Mouse (Mus musculus): ENCODE results near the gene Srebf1.

Gene Srebf1

GRCm38 (mm10) chr11:60202710-60203638 lies 19.4 kb downstream of the Srebf1 start:
- DNase-seq, result no peak

DNA sequence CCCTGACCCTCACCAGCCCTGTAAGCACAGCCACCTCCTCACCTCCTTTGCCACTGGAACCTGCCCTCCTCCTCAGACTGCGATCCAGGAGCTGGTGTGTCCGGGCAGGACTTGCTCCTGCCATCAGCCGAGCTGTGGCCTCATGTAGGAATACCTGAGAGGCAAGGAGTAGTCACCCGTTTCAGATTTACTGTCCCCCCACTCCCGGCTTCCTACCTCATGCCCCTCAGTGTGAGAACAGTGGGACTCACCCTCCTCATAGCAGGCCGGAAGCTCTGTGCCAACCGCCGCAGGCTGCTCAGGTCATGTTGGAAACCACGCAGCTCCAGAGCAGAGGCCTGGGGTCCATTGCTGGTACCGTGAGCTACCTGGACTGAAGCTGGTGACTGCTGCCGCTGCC lies 22.0 kb downstream of the Srebf1 start:
- no peak for DNase-seq

DNA sequence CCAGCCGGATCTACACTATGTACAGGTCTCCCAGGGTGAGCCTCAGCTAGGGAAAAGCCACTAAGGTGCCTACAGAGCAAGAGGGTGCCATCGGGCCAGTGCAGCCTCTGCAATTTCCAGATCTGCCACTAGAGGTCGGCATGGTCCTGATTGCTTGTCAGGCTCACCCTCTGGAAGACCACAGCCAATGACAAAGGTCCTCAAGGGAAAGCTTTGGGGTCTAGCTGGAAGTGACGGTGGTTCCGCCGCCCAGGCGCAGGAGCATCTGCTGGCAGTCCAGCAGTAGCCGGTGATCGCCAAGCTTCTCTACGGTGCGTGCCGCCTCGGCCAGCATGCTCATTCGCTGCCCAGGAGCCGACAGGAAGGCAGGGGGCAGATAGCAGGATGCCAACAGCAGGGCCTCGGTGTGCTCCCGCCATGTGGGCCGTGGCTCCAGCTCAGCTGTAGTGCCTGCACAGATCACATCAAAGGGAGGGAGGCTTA lies 22.6 kb downstream of the Srebf1 start:
- DNase-seq, result peak; percentile 87

- DNase-seq, result no peak
Measured at GRCm38 (mm10) chr11:60198651-60199050, 23.7 kb downstream of the Srebf1 start.

DNA sequence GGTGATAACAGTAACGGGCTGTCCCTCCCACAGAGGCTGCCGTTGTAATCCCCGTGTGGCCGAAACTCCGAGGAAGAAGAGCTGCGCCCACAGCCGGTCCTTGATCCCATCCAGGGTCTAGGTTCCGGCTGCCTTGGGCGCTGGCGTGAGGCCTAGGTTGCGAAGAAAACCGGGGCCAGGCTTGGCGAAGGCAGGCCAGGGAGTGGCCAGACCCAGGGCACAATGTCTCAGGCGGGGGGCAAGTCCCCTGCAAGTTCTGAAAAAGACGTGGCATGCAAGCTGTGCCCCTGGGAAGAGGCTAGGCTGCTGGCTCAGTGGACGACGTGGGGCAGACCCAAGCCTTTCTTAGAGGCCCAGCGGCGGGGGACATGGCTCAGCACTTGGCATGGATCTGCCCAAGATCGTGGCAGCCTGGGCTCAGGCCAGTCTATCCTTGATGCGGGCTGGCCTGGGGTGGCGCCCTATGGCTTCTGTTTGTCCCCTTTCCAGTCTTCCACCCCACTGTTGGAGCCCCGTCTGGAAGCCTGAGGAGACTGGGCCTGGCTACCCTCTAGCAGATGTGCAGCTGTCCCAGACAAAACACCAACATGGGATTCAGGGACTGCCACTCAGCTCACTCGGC lies 24.3 kb downstream of the Srebf1 start:
- DNase-seq, result no peak

- DNase-seq, result no peak
Measured at GRCm38 (mm10) chr11:60196344-60196743, 26.0 kb downstream of the Srebf1 start.

DNA sequence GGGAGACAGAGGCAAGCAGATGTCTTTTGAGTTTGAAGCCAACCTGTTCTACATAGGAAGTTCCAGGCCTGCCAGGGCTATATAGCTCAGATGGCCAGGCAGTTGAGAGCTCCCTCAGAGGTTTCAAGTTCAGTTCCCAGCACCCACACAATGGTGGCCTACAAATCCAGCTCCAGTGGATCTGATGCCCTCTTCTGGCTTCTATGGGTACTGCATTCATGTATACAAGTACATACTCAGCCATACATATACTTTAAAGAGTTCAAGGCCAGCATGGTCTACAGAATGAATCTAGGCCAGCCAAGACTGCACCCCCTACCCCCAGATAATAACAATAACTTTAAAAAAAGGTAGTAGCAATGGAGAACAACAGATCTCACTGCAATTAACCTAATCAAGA lies 27.3 kb downstream of the Srebf1 start:
- no peak for DNase-seq

DNA sequence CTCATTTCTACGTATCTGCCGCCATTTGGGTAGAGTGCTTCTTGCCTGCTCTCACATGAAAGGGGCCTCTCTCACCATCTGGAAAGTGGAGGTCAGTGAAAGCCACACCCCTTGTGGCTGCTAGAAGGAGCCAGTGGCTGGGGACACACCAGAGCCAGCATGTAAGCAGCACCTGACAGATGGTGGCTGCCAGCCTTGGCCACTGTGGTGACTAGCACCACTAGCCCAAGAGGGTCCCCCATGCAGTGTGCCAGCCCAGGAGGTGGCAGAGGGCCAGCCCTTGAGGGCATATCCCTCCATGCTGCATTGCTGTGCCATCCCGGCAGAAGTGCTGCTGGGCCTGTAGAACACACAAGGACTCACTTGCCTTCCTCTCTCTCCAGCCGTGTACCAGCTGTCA lies 28.8 kb downstream of the Srebf1 start:
- DNase-seq, result no peak

DNA sequence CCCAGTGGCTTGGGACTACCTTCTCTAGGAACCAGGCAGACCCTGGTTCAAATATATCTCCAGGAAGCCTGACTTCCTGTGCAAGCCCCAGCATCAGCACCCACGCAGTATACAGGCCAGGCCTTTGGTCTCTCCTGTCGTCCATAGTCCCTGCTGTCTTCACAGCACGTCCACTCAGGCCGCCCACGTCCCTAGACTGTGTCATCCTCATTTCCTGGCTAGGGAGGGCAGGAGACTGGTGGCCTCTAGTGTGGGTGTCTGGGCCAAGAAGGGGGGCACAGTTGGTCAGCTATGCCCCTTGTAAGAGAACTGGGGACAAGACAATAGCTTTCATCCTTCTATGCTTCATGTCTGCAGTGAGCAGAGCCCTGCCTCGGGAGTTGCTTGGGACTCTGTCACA lies 29.8 kb downstream of the Srebf1 start:
- no peak for DNase-seq

- DNase-seq, result no peak
Measured at GRCm38 (mm10) chr11:60190055-60190641, 32.2 kb downstream of the Srebf1 start.

DNA sequence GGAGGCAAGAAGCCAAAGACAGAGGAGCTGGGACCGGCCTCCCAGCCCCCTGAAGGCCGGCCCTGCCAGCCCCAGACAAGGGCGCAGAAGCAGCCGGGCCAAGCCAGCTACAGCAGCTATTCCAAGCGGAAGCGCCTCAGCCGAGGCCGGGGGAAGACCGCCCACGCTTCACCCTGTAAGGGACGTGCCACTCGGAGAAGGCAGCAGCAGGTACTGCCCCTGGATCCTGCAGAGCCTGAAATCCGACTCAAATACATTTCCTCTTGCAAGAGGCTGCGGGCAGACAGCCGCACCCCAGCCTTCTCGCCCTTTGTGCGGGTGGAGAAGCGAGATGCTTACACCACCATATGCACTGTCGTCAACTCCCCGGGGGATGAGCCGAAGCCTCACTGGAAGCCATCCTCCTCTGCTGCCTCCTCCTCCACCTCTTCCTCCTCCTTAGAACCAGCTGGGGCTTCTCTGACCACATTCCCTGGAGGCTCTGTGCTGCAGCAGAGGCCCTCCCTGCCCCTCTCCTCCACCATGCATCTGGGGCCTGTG lies 32.8 kb downstream of the Srebf1 start:
- no peak for DNase-seq

- no peak for DNase-seq
Measured at GRCm38 (mm10) chr11:60188275-60188853, 34.0 kb downstream of the Srebf1 start.

- DNase-seq, result no peak
Measured at GRCm38 (mm10) chr11:60187070-60187469, 35.3 kb downstream of the Srebf1 start.

GRCm38 (mm10) chr11:60185396-60186231 lies 36.8 kb downstream of the Srebf1 start:
- DNase-seq, result no peak

- no peak for DNase-seq
Measured at GRCm38 (mm10) chr11:60184346-60185325, 37.7 kb downstream of the Srebf1 start.

- no peak for DNase-seq
Measured at GRCm38 (mm10) chr11:60182741-60183140, 39.6 kb downstream of the Srebf1 start.

- peak; percentile 93 for DNase-seq
Measured at GRCm38 (mm10) chr11:60182116-60182670, 40.2 kb downstream of the Srebf1 start.

GRCm38 (mm10) chr11:60178506-60178905 lies 43.9 kb downstream of the Srebf1 start:
- DNase-seq, result peak; percentile 77

DNA sequence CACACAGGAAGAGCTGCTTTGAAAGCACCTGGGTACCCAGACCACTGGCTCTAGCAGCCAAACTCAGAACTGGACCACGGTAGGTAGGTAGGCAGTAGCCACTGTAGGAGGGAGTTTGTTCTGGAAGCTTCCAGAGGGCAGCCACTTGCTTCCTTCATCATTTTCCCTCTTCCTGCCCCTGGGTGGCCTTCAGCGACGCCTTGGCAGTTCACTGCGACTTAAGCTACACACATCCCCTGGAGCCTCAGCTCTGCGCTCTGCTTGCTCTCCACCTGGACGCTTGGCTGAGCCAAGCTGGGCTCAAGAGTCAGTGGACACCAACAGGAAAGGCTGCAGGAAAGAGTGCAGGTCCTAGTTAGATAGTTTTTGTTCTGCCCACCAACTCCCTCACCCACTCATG lies 44.4 kb downstream of the Srebf1 start:
- DNase-seq, result no peak

GRCm38 (mm10) chr11:60176975-60177657 lies 45.3 kb downstream of the Srebf1 start:
- peak; percentile 40 for DNase-seq

Data from kidney, adult 11 months (tissue).